Mouse (Mus musculus) thymus, postnatal 14 days (tissue): ENCODE results near the gene Gpr15.
A peak's percentile ranks its signal among the peaks of the same experiment; 100 is the strongest.

Experiments
- DNase-seq: peaks from one replicate; pipeline ENCODE4 v3.0.0; 2021

Gene Gpr15

GRCm38 (mm10) chr16:58700816-58701424 lies 17.9 kb downstream of the Gpr15 start:
- no peak for DNase-seq

- no peak for DNase-seq
Observed at GRCm38 (mm10) chr16:58700174-58700573, 18.7 kb downstream of the Gpr15 start.

GRCm38 (mm10) chr16:58697261-58697660 lies 21.6 kb downstream of the Gpr15 start:
- no peak for DNase-seq

- no peak for DNase-seq
Observed at GRCm38 (mm10) chr16:58696796-58697195, 22.1 kb downstream of the Gpr15 start.

- no peak for DNase-seq
Observed at GRCm38 (mm10) chr16:58694091-58694490, 24.8 kb downstream of the Gpr15 start.

GRCm38 (mm10) chr16:58690322-58690732 lies 28.5 kb downstream of the Gpr15 start:
- no peak for DNase-seq

- no peak for DNase-seq
Observed at GRCm38 (mm10) chr16:58689555-58690169, 29.2 kb downstream of the Gpr15 start.

- no peak for DNase-seq
Observed at GRCm38 (mm10) chr16:58688534-58688933, 30.3 kb downstream of the Gpr15 start.

- peak; percentile 25 for DNase-seq
Observed at GRCm38 (mm10) chr16:58685548-58686537, 33.0 kb downstream of the Gpr15 start.

GRCm38 (mm10) chr16:58684537-58684936 lies 34.3 kb downstream of the Gpr15 start:
- DNase-seq = no peak

GRCm38 (mm10) chr16:58683911-58684310 lies 35.0 kb downstream of the Gpr15 start:
- no peak for DNase-seq

- DNase-seq = no peak
Observed at GRCm38 (mm10) chr16:58682870-58683269, 36.0 kb downstream of the Gpr15 start.

- DNase-seq = no peak
Observed at GRCm38 (mm10) chr16:58682046-58682445, 36.8 kb downstream of the Gpr15 start.

GRCm38 (mm10) chr16:58678660-58679059 lies 40.2 kb downstream of the Gpr15 start:
- DNase-seq = no peak

- no peak for DNase-seq
Observed at GRCm38 (mm10) chr16:58677491-58677890, 41.4 kb downstream of the Gpr15 start.

GRCm38 (mm10) chr16:58676633-58677032 lies 42.2 kb downstream of the Gpr15 start:
- DNase-seq = no peak

- no peak for DNase-seq
Observed at GRCm38 (mm10) chr16:58676156-58676555, 42.7 kb downstream of the Gpr15 start.

GRCm38 (mm10) chr16:58675256-58675655 lies 43.6 kb downstream of the Gpr15 start:
- no peak for DNase-seq

- no peak for DNase-seq
Observed at GRCm38 (mm10) chr16:58673811-58674410, 45.0 kb downstream of the Gpr15 start.

GRCm38 (mm10) chr16:58672396-58672795 lies 46.5 kb downstream of the Gpr15 start:
- no peak for DNase-seq

- DNase-seq = no peak
Observed at GRCm38 (mm10) chr16:58671212-58671985, 47.5 kb downstream of the Gpr15 start.

GRCm38 (mm10) chr16:58670643-58671042 lies 48.2 kb downstream of the Gpr15 start:
- DNase-seq = no peak
